Mouse (Mus musculus) heart, postnatal 14 days (tissue): Measurements from ENCODE around the gene Wars. TPM values are rescaled to one million over a fixed set of nuclear protein-coding genes. Genes with fewer than 3 reads are reported as not detected.

Experiments
- DNase-seq, 2 experiments: peaks; one replicate each; pipeline ENCODE4 v3.0.0; 2021 to 2022
- intact Hi-C: fragments of 180-260 bp; cut with DNase I; formaldehyde crosslinking; loops from one replicate; pipeline ENCODE4 v1.15.1; 2025
- total RNA-seq, 2 experiments: library from RNA; stranded (reverse); gene quantifications; 2 replicates each; pipeline ENCODE4 v1.2.3; 2021

The Wars gene
- total RNA-seq, 2 experiments from 2014 or later: 32.2 to 36.7 TPM

DNA sequence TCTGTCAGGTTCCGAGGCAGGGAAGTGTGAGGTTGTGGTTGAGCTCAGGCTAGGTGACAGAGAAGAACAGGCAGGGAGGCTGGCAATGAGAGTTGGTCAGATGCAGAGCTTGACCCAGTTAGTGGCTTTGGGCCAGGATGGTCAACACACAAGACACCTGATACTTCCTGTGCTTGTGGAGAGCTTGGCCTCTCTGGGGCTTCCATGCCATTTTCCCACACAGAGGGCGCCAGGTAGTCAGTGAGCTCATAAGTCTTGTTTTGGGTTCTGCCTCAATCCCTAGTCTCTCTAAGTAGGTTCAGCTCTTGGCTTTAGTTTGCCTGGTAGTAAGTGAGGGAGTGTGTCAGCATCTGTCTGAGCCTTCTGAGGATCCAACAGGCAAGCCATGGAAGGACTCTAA lies 18.5 kb upstream of the Wars start:
- DNase-seq: no peak
- intact Hi-C loops: no loop called here

DNA sequence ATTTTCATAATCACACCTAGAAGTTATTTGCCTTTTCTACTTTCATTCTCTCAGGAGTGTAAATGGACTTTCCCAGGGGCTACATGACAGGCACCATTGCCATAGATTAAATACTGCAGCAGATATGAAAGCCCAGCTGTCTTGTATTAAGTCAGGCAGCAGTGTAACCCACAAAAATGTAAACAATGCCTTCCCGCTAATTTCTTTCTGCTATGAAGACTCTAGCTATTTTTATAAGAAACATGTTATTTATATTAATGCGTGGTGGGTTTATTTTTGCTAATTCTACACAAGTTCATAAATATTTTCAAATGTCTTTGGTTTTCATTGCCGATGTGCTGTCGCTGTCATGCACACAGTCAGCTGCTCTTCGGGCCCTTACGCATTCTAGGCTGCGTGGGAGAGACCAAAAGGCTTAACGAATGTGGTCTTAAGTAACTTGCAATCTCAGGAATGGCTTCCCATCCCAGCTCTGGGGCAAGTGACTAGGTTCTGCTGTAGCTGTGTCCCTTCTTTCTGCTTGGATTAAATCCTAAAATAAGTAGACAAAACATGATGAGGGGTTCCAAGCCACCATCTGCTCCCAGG lies 16.0 kb upstream of the Wars start:
- intact Hi-C loops: loop anchor here (10.0 kb wide), 1 partner anchor 695 kb away; the partner anchor contains the start of gene Rtl1
- no peak for DNase-seq

DNA sequence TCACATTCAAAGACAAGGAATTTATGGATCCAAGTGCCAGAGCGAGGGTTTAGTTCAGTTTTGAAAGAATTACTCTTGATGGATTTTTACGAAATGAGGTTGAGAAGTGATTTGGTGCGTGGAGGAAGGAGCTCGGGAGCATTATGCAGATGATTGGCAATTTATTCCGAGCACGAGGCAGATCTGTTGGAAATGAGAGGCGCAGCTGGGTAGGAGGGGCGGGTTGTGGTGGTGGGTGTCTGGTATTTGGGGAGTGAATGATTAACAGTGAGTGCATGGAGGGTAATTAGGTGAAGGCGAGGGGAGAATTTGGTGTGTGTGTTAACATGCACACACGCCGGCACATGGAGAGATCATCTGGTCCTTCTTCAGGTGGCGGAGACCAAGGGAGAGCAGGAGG lies 12.4 kb upstream of the Wars start:
- no peak for DNase-seq
- intact Hi-C loops: loop anchor here (10.0 kb wide), 1 partner anchor 698 kb away; the partner anchor contains the start of gene Rtl1

DNA sequence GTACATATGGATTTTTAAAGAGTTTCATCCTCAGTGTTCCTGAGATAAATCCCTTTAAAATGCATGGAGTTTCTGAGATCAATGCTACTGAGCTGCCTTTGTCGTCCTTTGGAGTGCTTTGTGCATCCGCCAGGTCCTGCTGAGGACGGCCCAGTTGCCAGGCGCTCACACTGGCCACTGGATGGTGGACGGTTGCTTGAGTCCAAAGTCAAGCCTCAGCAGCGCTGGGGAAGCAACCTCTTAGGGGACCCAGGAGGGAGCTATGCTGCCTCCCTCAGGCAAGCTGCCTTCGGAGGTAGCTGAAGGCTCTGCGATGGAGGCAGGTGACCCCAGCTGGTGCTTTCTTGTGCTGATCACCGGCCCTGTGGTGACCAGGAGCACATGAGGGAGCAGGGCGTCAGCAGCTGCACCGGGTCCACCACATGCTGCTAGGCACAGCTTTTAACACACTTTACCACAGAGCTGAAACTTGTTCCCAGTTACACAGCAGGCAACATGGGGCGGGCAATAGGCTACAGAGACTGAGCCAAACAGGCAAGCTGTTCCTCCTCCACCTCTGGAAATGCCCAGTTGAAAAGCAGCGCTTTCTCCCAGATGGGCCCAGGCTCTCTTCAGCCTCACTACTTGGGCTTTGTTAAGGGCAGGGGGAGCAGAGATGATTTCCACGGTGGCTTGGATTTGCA lies 11.8 kb upstream of the Wars start:
- intact Hi-C loops: loop anchor here (10.0 kb wide), 1 partner anchor 699 kb away; the partner anchor contains the start of gene Rtl1
- no peak for DNase-seq

DNA sequence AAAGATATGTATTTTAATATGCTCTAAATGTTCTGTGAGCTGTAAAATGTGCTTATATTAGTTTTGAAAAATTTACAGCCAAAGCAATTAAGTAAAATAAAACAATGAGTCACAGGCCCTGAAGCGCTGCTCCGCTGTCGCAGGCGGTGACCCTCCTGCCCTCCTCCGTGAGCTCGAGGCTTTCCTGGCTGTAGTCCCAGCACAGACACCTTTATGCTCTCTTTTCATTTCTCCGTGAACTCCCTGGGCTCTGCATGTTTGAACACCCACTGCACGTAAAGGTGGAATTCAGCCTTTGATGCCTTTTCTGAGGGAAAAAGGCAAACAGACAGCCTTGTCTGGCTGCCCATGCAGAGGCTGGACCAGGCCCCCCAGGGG lies 10.3 kb upstream of the Wars start:
- intact Hi-C loops: loop anchor here (1.0 to 10.0 kb wide), 4 partner anchors 490 to 1493 kb away; partner anchors contain the start of gene Rtl1
- DNase-seq: no peak

DNA sequence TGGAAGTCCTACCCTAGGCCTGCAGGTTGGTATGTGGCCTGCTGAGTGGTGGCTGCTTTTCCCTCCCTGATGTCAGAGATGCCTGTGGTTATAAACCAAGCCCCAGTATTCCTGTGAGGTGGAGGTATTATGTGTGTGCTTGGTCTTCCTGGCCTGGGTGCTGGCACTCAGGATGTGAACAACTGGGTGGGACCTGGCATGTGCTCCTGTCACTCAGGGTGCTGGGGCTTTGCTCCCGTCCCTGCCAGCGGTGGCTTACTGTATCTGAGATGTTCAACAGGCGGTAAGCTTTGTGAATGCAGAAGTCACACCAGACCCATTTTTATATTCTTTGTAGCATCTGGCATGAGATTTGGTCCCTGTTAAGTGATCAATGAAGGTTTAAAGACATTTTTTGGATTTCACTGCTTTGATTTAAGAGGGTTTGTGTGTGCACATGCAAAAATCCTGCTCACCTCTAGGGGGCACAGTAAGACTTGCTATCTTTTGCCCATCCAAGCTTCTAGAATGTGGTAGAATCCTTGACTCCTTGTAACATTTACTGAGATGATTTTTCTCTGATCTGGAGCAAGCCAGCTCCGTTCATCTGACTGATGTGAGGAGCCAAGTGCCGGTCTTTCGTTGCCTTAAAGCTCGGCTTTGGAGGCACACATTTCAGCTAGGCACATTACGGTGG lies 9.8 kb upstream of the Wars start:
- peak; percentile 43 to 70 for DNase-seq
- intact Hi-C loops: loop anchor here (1.0 to 10.0 kb wide), 4 partner anchors 491 to 1494 kb away; partner anchors contain the start of gene Rtl1

DNA sequence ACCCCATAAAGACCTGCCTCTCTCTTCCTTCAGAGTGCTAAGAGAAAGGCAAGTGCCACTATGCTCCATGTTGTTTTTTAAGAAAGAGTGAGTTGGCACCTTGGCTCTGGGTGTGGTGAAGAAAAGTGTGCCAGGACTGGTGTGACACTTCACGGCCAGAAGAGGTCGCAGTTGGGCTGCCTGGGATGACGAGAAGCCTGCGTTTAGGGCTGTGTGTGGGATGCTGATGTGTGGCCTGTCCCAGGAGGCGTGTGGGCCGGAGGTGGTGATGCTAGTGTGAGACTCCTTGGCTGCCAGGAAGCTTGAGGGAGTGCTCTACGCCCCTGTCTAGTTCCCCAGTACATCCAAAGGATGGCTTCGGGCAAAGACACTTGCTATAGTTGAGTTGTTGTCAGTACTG lies 9.0 kb upstream of the Wars start:
- intact Hi-C loops: loop anchor here (5.0 to 10.0 kb wide), 3 partner anchors 702 to 1494 kb away; partner anchors contain the start of gene Rtl1
- peak; percentile 54 to 73 for DNase-seq

DNA sequence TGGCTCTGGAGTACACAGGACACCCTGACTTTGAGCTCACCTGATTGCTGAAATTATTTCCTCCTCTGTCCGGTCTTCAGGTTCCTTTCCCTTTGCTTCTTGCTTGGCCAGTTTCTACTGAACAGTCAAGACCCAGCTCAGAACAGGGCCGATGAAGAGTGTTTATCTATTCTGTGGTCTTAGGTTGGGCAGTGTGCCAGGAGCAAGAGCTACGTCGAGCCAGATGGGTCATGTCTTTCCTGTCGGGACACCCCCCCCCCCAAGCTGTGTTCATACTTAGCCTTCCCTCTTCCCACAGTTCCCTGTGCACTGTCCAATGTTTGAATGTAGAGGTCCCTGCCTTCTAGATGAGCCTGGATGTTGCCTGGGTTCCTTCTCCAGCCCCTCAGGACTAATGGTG lies 7.4 kb upstream of the Wars start:
- no peak for DNase-seq
- intact Hi-C loops: loop anchor here (5.0 to 10.0 kb wide), 3 partner anchors 703 to 1496 kb away; partner anchors contain the start of gene Rtl1

DNA sequence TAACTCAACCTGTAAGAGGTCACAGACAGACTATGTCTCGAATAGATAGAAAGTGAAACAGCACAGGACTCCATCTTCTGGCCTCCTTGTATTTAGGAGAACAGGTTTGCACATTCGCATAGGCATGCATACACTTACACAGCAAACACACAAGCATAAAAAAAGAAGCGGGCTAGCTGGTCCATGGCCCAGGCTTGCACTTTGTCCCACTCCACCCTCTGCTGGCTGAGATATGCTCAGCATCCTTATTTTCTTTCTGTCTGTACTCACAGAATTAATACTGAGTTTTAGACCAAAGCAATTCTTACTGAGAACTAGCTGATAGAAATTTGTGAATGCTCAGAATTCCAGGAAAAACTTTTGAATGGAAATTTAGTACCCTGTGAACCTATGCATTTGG lies 2.0 kb upstream of the Wars start:
- intact Hi-C loops: no loop called here

DNA sequence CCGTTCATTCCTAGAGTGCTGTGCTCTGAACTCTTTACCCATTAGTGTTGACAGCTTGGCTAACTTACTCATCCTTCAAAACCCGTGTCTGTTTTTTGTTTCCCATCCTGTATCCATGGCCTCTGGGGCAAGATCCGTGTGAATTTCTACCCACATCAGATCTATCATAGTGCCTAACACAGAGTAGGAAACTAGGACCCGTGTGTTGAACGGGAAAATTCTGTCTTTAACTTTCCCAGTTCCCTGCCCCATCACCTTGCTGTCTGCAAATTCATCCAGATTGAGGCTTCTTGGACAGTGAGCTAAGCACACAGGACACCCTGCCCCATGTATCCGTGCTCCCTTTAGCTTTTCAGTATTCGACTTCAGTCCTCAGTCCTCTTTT lies 450 bp upstream of the Wars start:
- DNase-seq: no peak
- intact Hi-C loops: loop anchor here (5.0 kb wide), 3 partner anchors 82 to 137 kb away; no protein-coding TSS in a partner anchor

More for the DNA sequence above, 2.0 kb upstream of the Wars start:
- peak in 1 of 2 experiments; percentile 41 for DNase-seq

DNA sequence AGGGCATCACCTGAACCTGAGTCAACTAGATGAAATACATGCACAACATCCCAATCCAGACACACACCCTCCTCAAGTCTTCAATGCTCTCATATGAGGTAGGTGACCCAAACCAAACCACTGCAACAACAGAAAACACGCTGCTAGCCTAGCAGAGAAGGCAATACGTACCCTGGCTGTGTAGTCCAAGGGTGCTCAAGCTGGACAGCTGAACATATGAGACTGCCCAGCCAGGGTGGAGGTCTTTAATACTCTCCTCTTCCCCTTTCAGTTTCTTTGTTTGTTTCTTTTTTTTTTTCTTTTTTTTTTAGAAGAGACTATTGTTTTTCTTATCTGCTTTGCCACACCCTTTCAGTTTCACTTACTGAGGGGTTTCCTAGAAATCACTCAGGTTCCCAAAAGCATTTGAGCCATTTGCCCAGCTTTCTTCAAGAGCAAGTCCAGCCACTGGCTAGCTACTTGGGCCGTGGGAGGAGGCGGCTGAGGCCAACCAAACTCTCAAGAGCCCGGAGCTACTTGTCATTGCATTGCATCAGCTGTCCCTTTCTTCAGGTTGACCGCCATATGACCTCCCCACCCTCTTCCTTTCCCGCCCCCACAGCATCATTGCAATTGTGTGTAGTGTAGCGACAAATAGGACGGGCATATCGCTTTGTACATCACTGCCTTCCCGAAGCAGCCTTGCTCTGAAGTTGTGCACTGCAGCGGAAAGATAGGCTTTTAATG lies 822 bp downstream of the Wars start, which contains the start of gene Wdr25:
Gene Wdr25 (plus strand): TSS at position 643 of the 726 bp plus-strand sequence.
- DNase-seq: peak in 1 of 2 experiments; percentile 21
- intact Hi-C loops: loop anchor here (5.0 kb wide), 3 partner anchors 81 to 136 kb away; no protein-coding TSS in a partner anchor

DNA sequence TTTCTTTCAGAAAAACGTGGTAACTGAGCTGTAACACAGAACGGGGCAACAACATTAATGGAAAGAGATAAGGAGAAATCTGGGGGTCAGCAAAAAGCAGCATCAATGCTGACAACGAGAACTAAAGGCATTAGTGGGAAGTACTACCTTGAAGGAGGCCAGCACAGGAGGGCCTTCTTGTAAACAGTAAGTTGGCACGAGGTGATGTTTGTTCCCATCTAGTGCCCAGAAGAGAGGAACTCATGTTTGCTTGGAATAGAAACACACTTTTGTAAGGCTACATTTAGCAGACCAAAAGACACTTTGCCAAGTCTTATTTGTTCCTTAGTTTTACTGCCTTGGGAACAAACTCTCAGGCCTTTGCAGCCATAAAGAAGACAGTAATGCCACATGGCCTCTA lies 5.3 kb downstream of the Wars start:
- DNase-seq: no peak
- intact Hi-C loops: no loop called here

DNA sequence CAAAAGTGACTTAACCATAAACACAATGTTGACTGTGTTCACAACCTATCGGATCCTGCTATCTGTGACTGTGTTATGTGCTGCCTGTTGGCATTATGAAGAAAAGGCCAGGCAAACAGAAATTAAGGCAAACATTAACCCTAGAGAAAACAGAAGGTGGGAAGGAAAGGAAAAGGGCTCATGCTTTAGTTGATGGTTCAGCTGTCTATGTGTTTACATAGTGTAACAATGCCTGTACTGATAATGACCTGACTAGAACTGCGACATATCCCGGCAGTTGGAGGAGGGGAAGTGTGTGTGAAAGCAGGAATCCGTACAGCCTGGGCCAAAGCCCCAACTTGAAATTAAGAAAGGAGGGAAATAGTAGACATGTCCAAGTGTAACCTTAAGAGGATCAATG lies 6.9 kb downstream of the Wars start:
- DNase-seq: no peak
- intact Hi-C loops: no loop called here

DNA sequence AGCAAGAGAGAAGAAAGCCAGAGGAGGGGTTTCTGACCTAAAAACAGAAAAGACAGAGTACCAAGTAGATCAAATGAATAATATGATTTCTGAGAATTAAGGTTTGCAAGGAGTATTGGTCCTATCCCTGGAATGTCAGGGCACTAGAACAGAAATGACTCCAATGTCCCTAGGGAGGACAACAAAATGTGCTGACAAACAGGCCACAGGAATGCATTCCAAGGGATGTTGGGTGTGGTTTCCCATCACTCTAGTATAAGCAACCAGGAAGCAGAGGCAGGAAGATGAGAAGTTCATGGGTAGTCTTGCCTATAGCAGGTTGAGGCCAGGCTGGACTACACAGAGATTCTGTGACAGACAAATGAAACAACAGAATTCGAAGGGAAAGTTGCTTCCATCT lies 8.1 kb downstream of the Wars start:
- intact Hi-C loops: no loop called here
- no peak for DNase-seq

DNA sequence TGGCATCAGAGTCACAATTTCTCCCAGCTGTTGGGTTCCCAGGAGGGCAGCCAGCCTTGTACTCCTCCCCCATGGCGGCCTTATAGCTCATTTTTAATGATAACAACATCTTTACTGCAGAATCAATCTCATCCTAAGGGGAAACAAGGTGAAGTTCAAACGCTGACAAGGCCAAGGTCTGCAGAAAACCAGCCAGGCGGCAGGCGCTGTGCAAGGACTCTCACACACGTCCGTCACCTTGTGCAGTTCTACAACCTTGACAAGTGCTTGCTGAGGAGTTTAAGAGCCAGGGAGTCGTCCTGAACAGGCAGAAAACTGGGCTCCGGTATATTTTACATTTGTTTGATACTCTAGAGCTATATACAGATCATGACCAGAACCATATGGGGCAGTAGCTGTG lies 11.2 kb downstream of the Wars start:
- intact Hi-C loops: no loop called here
- DNase-seq: no peak

DNA sequence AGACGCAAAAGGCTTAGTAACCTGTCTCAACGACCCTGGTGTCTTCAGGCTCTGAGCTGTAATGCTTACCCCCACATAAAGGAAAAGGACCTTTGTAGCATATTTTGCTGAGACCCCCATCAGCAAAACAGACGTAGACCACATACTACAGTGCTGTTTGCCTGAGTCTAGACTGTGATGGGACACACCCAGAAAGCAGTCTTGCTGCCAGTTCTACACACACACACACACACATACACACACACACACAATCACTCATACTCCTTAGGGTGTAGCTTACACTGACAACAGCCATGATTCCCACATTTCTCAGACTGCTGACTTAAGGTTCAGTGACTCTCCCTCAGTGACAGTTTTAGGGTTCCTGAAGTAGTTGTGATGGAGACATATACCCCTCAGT lies 12.8 kb downstream of the Wars start:
- intact Hi-C loops: no loop called here
- no peak for DNase-seq

DNA sequence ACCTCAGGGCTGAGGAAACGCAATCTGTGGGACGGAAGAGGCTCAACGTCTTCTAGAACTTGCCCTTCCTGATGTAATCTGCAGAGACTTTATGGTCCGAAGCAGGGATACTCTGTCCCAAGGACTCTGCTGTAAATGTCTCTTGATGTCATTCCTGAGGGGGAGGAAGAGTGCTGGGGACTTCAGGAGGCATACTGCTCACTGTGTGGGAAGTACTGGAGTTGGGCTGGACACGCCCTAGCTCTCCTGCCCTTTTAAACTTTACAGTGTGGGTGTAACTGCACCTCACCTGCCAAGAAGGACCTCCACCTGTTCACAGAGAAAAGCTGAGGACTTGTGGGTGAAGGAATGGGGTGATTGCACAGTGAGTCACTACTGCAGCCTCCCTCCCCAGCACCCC lies 13.4 kb downstream of the Wars start:
- no peak for DNase-seq
- intact Hi-C loops: no loop called here

DNA sequence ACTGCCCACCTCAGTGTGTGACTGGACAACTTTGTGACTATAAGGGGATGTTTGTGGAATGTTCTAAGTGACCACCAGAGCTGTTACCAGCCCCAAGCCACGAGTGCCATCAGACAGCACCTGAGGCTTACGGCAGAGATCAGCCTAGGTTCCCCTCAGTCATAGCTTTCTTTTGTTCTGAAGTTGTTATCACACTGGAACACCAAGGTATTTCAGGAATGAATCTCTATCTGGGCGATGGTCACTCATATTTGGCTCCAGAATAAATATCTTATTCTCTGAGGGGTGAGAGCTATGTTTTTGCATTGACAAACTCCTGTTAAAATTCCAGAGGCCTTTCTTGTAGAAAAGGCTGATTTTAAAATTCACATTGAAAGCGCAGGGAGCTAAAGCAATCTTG lies 14.8 kb downstream of the Wars start:
- intact Hi-C loops: no loop called here
- DNase-seq: no peak

DNA sequence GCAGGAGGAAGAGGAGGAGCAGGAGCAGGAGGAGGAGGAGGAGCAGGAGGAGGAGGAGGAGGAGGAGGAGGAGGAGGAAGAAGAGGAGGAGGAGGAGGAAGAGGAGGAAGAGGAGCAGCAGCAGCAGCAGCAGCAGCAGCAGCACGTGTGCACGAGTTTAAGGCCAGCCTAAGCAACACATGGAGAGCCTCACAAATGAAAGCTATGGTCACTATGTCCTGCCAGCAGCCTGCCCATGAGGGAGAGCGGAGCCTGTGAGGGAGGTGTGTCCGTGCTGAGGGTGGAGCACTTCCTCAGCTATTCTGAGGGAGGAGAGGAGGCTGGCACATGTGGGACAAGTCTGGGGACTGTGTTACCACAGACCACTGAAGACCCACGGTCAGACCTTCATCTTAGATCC lies 20.9 kb downstream of the Wars start:
- DNase-seq: no peak
- intact Hi-C loops: no loop called here

DNA sequence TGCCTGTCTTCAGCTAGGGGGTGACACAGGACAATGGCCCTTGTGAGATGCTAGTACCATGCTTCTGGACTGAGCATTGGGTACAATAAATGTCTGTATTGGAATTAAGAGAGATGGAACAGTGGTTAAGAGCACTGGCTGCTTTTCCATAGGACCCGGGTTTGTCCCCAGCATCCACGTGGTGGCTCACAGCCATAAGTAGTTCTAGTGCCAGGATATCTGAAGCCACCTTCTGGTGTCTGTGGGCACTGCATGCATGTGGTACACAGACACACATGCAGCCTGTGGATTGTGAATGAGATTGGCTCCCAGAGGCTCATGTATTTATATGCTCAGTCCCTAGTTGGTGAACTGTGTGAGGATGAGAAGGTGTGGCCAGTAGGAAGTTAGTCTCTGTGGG lies 24.4 kb downstream of the Wars start:
- intact Hi-C loops: no loop called here
- DNase-seq: no peak
